Mouse (Mus musculus) brain, embryonic 14.5 days (tissue): ENCODE data around the gene Gpr132.

Experiments
- CTCF ChIP-seq: fragments of 200-500 bp; IDR thresholded peaks from 2 replicates; pipeline ENCODE4 v1.5.1; 2012; ENCODE audit warnings: inconsistent platforms, mild to moderate bottlenecking, moderate library complexity, borderline replicate concordance; ENCODE audit not compliant: insufficient read depth, insufficient read length; ENCODE audit errors: extremely low read depth
- POLR2A ChIP-seq: fragments of 200-500 bp; IDR thresholded peaks from 2 replicates; pipeline ENCODE4 v1.6.1; 2012; ENCODE audit warnings: mild to moderate bottlenecking, inconsistent platforms, borderline replicate concordance; ENCODE audit not compliant: poor library complexity, insufficient read depth, insufficient read length, severe bottlenecking; ENCODE audit errors: extremely low read depth

- no peak for TF ChIP-seq POLR2A
- TF ChIP-seq CTCF: no peak
These were observed 1.8 kb upstream of the Gpr132 start for GRCm38 (mm10) chr12:112869783-112870204.
